Mouse (Mus musculus): ENCODE data around the gene Rxra.

Rxra gene

DNA sequence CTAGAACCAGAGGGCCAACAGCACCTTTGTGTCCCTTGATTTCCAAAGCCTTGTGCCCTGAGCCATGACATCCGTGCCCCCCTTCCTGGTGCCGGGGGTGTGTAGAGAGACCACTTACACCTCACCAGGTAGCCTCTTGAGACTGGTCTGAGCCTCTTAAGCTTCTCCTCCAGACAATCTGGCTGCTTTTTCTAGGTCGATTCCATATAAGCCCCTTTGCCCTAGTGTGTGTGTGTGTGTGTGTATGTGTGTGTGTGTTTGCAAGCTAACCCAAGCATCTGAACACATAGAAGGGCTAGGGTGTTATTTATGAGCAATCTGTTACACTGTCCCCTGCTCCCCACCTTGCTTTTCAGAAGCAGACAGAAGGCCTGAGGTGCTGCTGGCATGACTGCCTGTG, 62.2 kb downstream of the Rxra start:
- no peak for DNase-seq (ENCODE audit: low read depth, low spot score)

DNA sequence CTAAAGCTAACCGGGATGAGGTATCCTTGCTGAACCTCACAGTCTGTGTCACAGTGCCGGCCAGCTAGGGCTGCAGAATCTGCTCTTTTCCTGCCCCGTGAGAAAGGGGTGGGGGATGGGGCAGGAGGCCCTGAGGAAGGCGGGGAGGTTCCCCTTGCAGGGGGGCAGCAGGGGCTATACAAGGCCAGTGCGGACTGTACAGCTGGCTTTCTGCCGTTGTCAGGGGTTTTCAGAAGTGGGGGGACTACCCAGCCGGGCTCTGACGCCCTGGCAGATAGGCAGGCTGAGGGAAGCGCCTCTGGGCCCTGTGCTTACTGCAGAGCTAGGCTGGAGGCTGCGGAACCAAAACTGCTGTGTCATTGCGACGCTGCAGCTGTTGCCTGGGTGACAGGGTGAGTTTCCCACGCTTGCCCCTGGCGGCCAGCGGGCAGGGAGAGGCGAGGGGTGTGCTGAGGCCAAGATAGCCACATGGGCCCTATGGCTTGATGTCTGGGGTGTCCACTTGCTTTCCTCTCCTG, 63.9 kb downstream of the Rxra start:
- peak; percentile 84 for DNase-seq (ENCODE audit: low read depth, low spot score)

DNA sequence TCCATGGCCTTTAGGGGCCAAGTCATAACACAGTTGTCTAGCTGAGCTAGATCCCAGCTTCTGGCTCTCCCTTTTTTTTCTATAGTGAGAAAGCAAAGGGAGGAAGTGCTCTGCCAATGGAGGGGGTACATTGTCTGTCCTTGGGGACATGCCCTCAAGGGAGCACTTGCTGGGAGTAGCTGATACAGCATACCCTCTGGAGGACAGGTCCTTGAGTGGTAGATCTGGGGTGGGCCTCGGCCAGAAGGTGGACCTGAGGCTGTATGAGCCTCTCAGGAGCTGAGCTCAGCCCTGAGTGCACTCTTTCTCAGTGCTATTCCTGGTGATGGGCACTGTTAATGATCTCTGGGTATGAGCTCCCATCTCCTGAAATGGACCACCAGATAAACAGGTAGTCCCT, 66.9 kb downstream of the Rxra start:
- no peak for DNase-seq (ENCODE audit: low read depth, low spot score)

DNA sequence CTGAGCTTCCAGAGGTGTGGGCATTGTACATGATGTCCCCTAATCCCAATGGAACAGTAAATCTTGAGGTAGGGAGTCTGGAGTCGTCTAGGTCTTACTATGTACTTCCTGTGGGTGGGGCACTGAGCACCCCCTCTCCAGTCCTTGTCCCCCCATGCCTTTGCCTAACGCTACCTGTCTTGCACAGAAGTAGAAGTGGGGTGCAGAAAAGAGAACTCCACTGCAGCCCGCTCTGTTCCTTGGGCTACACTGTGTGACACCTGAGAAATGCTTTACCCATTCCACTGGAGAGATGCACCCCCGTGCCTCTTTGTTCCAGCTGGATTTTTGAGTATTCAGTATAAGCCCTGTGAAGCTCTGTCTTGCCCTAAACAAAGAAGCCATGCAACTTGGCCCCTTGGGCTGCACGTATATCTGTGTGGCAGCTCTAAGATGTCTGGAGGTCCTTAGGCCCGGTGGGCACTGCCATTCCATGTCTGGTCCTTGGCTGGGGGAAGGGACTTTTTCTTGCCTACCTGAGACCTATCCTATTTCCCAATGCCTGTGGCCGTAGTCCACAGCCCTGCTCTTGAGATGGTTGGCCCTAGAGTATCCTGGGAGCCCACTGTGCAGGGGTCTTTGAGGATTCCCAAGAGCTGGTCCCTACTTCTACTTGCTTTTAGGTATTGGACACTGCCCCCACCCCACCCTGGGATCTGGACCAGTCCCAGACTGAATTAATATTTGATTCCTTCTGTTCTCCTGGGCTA, 67.8 kb downstream of the Rxra start:
- no peak for DNase-seq (ENCODE audit: low read depth, low spot score)

DNA sequence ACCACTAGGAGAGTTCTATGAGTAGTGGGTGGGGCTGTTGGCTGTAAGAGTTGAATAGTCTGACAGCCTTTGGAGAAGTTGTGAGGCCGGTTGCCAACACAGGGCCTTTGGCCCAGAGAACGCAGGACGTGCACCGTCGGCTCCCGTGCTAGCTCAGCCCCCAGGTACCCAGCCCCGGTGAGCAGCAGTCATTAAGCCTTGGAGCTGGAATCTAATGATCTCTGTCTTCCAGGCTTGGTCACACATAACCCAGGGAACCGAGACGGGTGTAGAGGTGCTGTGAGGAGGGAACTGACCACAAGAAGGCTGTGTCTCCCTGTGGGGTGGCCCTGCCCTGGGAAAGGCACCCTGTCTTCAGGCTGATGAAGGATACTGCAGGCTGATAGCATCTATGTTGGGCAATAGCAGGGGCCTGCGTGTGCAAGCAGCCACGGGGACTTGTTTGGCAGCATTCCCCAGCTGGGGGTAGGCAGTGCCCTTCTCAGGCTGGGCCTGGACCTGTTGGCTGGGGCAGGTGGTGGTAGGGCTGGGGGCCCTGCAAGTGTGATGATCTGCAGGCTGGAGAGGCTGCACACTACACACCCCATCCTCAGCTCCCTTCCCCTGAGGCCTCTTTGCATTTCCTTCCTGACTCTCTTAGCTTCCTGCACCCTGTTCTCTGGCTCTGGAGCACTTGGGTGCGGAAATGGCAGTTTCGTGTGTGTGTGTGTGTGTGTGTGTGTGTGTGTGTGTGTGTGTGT, 68.5 kb downstream of the Rxra start:
- no peak for DNase-seq (ENCODE audit: low read depth, low spot score)

DNA sequence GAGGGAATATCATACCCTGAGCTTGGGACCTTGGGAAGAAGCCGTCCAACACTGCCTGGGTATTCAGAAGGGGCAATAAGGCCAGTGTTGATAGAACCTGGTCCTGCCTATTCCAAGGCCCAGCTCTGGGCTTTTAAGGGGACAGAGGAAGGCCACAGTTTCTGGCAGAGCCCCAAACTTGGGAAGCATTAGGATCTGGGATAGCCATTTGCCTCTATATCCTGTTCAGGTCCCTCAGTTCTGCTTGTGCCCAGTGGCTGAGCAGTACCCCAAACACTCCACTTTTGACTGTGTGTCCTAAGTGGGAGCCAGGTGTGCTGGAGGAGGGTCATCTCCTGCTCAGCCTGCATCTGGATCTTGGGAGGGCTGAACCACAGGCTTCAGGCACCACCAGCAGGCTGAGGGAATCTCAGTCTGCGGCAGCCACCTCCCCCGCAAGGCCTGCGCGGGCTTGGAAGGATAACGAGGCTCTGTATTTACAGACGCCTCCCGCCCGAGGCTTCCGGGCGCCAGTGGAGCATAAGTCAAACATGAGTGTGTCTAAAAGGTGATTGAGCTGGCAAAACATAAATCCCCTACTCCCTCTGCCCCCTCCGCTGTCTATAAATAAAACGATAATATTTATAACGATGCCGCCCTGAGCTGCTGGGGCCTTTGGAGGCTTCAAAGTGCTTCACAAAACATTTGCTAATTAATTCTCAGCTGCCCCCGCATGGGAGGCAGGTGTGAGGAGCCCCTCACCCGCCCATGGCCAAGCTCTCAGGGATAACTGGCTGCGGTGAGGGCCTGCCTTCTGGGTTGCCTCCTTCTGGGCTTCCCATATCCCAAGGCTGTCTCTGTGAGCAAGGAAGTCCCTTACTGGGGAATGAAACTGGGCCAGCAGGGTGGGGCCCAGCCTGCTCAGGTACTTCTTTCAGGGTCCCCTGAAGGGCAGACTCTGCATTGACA, 69.7 kb downstream of the Rxra start:
- DNase-seq (ENCODE audit: low read depth, low spot score), result peak; percentile 29

DNA sequence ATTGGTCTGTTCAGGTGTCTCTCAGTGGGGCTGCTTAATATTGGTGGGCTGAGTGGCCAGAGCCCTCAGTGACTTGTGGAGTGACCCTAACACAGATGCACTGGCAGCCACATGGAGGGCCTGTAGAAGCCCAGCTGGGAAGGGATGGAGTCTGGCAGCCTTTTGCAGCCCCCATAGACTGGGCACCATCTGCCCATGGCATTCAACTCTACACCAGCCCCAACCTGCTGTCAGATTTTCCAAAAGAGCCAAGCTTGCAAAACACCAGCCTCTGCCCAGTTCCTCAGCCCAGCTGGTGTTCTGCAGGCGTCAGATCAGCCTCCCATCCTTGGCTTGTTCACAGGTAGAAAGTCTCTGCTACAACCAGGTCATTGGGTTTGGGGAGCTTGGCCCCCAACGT, 70.6 kb downstream of the Rxra start:
- no peak for DNase-seq (ENCODE audit: low read depth, low spot score)

DNA sequence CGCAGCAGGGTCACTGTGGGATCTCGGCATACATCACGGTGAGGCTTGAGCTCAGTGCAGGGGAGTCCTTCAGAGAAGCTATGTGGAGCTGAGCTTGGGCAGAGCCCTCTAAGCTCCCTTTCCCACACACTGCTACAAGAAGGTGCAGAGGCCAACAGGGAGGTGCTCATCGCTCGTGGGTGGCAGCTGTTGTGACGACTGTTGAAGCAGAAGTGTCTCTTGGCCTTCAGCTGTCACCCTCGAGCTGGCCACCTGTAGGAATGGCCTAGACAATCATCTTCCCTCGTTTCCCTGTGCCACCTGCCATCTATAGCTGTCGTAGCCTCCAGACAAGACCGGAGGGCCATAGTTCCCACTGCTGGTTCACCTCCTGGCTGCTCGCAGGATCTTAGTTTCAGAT, 72.7 kb downstream of the Rxra start:
- DNase-seq (ENCODE audit: low read depth, low spot score), result no peak

DNA sequence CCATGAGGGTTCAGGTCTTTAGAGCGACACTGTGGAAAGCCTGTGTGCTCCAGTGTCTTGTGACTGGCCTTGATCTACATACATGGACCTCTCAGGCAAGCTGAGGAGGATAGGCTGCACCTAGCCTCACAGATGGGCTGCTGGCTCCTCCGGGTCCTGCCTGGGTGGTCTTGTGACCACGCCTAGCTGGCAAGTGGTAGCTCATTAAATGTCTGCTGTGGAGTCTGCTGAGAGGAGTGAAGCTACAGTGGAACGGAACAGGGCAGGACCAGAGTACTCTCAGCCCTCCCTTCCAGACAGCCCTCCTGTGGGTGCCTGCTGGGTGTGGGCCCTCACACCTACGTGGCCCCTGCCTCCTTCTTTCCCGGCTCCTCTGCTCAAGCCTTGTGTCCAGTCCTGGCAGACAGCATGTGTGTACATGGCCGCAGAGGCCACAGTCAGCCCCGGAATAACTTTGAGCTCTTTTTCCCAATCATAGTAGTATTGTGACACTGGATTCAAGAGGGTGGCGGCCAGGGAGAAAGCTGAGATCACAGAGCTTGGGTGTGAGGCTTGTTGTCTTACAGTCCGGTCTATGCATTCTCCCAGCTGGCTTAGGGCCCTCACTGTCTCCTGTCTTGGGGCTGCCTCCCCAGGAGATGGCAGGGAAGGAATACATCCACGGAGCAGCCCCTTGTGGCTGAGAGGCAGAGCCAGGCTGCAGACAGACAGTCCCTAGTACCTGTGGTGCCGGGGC, 74.3 kb downstream of the Rxra start:
- DNase-seq (ENCODE audit: low read depth, low spot score), result peak; percentile 73

DNA sequence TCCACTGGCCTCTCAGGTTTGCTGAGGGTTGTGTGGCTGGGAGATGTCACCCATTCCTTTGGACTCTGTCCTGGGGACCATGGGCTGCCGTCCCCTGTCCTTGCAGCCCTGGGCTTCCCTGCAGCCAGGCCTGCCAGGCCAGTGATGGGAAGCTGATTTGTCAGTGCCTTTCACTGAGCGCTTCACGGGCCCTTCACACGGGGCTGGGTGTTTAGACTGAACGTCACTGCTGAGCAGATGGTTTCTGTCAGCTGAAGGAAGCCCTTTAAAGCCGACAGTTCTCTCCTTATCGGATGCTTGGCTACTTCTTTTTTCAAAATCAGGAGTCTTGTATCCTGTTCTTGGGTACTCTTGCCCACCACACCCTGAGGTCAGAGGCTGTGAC, 74.9 kb downstream of the Rxra start:
- no peak for DNase-seq (ENCODE audit: low read depth, low spot score)

DNA sequence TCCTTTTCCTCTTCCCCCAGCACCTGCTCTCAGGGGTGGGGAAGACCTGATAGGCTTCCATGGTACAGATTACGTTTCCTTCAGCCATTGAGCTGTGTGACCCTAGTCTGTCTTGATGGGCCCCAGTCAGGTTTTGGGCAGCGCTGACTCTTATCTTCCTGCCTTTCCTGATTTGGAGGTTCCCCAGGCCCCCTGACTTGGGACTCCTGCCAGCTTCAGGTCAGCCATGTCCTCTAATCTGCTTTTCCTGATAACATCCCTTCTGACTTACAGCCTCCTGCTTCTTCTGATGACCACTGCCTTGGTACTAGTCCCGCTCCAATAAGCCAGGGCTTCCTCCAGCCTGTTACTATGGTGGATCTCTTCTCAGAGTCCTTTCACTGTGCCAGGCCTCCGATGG, 75.6 kb downstream of the Rxra start:
- DNase-seq (ENCODE audit: low read depth, low spot score), result no peak

DNA sequence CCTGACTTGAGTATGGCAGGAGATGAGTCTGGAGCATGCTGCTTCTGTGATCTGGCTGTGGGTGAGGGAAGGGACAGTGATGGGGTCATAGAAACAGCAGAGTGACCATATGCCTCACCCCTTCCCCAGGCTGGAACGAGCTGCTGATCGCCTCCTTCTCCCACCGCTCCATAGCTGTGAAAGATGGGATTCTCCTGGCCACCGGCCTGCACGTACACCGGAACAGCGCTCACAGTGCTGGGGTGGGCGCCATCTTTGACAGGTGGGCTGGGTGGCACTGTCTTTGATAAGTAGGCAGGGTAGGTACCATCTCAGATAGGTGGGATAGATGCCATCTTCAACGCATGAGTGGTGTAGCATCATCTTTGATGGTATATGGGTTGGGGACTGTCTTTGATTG, 77.9 kb downstream of the Rxra start:
- no peak for DNase-seq (ENCODE audit: low read depth, low spot score)

DNA sequence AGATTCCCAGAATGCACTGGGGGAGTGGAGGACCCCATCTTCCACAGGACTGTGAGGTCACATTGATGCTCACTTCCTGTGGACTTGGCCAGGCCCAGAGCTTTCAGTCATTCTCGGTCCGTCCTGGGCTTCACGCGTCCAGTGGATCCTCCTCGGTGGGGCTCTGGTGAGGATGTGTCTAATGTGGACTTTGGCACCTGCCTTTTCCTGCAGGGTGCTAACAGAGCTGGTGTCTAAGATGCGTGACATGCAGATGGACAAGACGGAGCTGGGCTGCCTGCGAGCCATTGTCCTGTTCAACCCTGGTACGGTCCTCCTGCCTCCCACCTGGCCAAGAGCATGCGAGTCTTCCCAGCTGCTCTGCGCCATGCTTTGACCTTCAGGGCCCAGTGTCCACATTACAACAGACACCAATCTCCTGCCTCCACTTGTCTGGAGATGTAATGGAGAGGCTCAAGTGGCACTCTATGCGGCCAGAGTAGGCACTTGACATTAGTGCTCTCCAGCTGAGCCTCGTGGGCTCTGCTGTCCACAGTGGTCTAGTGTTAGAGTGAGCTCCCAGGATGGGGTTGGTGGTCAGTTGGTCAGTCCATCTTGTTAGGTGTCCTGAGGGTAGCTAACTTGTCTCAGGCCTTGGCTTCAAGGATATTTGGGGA, 79.9 kb downstream of the Rxra start:
- DNase-seq (ENCODE audit: low read depth, low spot score), result no peak

DNA sequence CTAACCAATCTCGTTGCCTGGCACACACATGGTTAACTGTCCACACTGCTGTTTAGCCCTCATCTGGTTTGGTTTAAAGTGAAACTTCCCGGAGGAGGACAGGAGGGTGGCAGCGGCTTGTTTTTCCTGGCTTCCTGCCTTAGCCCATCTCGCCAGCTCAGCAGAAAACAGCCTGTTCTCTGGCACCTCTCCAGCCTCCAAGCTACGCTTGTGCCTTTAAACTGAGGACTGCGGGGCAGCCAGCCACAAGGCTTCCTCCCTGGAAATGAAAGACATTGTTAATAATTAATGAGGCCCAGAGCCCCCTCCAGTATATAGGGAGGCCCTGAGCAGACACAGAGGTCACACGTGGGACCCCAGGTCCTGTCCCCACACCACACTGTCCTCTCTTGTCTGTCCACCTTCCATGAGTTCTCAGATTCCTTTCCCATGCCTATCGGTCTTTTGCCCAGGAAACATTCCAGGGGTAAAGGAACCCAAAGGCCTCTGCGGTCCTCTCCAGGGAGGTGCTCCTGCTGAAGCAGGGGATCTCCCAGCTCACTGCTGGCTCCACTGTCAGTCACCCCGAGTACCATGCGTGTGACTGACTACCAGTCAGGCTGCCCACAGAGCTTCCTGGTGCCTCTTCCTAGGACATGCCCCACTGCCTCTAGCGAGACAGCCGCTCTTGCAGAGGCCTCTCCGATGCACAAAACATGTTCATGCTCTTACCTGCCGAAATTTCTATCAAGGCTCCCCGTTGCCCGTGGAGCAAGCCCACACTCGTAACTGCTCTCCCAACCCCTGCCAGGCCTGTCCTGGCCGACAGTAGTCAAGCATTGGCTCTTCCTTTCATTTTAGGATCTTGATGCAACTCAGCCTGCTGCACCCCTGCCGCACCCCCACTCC, 82.4 kb downstream of the Rxra start:
- no peak for DNase-seq (ENCODE audit: low read depth, low spot score)

DNA sequence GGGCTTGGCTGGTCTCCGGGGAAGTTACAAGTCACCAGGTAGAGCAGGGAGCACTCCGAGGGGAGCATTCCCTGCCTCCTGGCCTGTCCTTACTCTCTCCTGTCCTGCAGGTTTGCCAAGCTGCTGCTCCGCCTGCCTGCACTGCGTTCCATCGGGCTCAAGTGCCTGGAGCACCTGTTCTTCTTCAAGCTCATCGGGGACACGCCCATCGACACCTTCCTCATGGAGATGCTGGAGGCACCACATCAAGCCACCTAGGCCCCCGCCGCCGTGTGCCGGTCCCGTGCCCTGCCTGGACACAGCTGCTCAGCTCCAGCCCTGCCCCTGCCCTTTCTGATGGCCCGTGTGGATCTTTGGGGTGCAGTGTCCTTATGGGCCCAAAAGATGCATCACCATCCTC, 83.2 kb downstream of the Rxra start:
- DNase-seq (ENCODE audit: low read depth, low spot score), result no peak

DNA sequence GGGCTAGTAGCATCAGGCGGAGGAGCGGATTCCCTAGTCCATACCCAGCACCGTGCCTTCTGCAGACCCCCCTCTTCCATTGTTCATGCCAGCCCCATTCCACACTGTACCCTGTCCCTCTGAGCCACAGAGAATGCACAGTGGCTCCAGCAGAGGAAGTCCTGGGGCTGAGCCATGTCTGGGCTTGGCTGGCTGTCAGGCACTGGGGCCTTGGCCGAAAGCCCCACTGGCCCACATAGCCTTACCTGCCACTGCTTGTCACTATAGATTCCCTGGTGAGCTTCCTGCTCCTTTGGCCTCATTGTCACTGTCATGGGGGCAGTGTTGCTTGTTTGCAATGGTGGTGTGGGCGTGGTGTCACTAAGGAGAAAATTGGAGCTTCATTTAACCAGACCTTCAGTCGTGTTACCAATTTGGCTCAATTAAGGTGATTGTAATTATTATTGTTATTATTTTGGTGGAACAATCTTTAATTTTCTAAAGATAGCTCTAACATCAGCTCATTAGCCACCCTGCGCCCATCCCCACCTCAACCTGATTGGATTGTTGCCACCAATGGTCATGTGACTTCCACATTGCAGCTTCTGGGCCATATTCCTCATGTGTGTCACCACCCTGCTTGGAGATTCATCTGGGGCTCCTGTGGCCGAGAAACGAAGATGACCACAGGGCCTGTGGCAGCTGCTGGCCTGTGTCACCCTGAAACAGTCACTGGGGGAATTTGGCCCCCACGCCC, 85.2 kb downstream of the Rxra start:
- DNase-seq (ENCODE audit: low read depth, low spot score), result no peak

DNA sequence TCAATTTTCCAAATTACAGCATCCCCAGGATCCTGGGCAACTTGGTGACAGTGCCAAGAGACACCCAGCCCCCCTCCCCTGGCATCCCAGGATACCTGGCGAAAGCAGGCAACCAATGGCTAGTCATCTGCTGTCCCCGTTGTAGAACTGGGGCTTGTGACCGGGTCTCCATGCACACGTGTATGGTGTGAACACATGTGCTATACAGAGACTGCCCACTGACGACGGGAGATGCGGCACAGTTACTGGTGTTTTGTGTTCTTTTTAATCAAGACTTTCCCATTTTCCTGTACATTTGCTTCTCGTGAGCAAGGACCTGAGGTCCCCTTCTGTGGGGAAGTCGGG, 85.7 kb downstream of the Rxra start:
- DNase-seq (ENCODE audit: low read depth, low spot score), result no peak

DNA sequence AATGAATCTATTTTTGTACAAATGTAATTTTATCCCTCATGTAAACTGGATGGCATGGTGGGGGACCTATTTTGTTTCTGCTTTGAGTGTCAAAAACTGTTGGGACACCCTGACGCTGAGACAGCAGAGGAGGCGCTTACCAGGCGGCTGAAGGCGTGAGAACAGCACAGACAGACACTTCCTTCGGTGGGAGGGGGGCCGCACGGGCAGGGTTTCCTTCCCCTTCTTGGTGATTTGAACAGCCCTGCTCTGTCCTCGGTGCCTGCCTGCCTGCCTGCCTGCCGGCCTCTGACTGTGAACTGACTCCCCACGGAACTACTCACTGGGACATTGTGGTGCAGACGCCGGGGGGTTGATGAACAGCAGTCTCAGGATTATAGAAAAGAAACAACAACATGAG, 86.3 kb downstream of the Rxra start:
- no peak for DNase-seq (ENCODE audit: low read depth, low spot score)

All from ZHBTc4 (cell line).